Mouse (Mus musculus) ES-Bruce4 (cell line): ENCODE results near the gene Hoxb2.

Source experiments
- CTCF ChIP-seq: IDR thresholded peaks from one replicate; pipeline ENCODE4 v1.8.1; 2011; ENCODE audit warnings: low read depth, low read length
- EP300 ChIP-seq: IDR thresholded peaks from 2 replicates; pipeline ENCODE4 v1.6.1; 2011; ENCODE audit warnings: low read depth, low read length; ENCODE audit not compliant: insufficient read depth

- TF ChIP-seq CTCF (no peak), EP300 (no peak)
Observed at GRCm38 (mm10) chr11:96374810-96375209, 24.5 kb downstream of the Hoxb2 start.
